Mouse (Mus musculus): ENCODE results near the gene 5730596B20Rik. TPM values are rescaled to one million over a fixed set of nuclear protein-coding genes. Genes with fewer than 3 reads are reported as not detected.

The 5730596B20Rik gene
- polyA plus RNA-seq, 1 experiment from 2014 or later = 3.4 TPM

- Histone ChIP-seq H3K9me3 (ENCODE audit: control insufficient read depth, low read length) (no peaks in the 10 kb centered on the region), H3K27me3 (replicated peaks; ENCODE audit: control insufficient read depth, insufficient read depth, low read length) (peaks cover 69% of the 10 kb centered on the region), H3K4me2 (ENCODE audit: low read length) (no peak overlapping the region), H3K4me3 (ENCODE audit: low read length) (no peak overlapping the region), H3K27ac (ENCODE audit: low read depth, low read length) (no peak overlapping the region), H3K36me3 (ENCODE audit: control insufficient read depth, insufficient read depth, low read length) (no peaks in the 10 kb centered on the region), H3K9ac (ENCODE audit: low read depth, low read length) (no peak overlapping the region), H3K4me1 (ENCODE audit: control insufficient read depth, insufficient read depth, low read depth, low read length) (peaks cover 7% of the 10 kb centered on the region)
- no peak for ATAC-seq
- WGBS = 3% methylated on average over 24 of the region's 24 CpGs
These were observed 46.9 kb downstream of the 5730596B20Rik start for GRCm38 (mm10) chr6:52223939-52224760.

GRCm38 (mm10) chr6:52224895-52225611 is 47.8 kb downstream of the 5730596B20Rik start:
- ATAC-seq = no peak
- 4% methylated on average over 33 of the region's 36 CpGs for WGBS
- no peaks in the 10 kb centered on the region for H3K9me3 ChIP-seq (ENCODE audit: control insufficient read depth, low read length)
- no peak overlapping the region for H3K4me3 ChIP-seq (ENCODE audit: low read length)
- H3K27ac ChIP-seq (ENCODE audit: low read depth, low read length) = no peak overlapping the region
- peaks cover 7% of the 10 kb centered on the region for H3K4me1 ChIP-seq (ENCODE audit: control insufficient read depth, insufficient read depth, low read depth, low read length)
- H3K27me3 ChIP-seq (replicated peaks; ENCODE audit: control insufficient read depth, insufficient read depth, low read length) = peaks cover 68% of the 10 kb centered on the region
- no peak overlapping the region for H3K4me2 ChIP-seq (ENCODE audit: low read length)
- no peak overlapping the region for H3K9ac ChIP-seq (ENCODE audit: low read depth, low read length)
- no peaks in the 10 kb centered on the region for H3K36me3 ChIP-seq (ENCODE audit: control insufficient read depth, insufficient read depth, low read length)

DNA sequence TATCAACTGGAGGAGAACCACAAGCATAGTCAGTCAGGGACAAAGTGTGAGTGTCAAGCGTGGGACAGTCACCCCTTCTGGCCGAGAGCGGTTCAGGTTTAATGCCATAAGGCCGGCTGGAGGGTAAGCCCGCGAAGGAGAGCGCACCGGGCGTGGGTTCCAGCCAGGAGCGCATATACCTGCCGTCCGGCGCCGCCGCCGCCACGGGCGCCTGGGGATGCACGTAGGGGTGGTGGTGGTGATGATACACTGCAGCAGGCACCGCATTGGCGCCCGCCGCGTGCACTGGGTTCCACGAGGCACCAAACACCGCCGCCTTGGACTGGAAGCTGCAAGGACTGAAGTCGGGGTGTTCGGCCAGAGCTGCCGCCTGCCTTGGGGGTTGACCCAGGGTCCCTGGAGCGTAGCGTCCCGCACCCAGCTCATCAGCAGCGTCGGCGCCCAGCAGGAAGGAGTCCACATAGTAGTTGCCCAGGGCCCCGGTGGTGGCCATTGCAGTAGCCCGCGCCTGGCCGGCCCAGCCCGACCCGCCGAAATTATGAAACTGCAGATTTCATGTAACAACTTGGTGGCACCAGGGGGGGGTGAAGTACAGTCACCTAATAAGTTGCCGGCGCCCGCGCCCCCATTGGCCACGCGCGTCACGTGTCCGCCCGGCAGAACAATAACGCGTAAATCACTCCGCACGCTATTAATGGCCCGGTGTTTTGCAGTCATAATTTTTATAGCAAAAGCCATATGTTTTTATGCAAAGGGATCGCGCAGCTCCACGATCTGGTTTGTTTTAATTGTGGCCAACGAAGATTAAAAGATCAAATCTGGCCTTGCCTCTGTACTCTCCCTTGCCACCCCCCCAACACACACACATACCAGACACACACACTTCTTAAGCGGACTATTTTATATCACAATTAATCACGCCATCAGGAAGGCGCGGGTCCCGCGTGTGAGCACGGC is 48.6 kb downstream of the 5730596B20Rik start:
- Histone ChIP-seq H3K27me3 (replicated peaks; ENCODE audit: control insufficient read depth, insufficient read depth, low read length) (peaks cover 73% of the 10 kb centered on the region), H3K36me3 (ENCODE audit: control insufficient read depth, insufficient read depth, low read length) (no peaks in the 10 kb centered on the region), H3K9me3 (ENCODE audit: control insufficient read depth, low read length) (no peaks in the 10 kb centered on the region), H3K4me1 (ENCODE audit: control insufficient read depth, insufficient read depth, low read depth, low read length) (peaks cover 7% of the 10 kb centered on the region), H3K4me3 (ENCODE audit: low read length) (no peak overlapping the region; the same call in 1 of the 2 replicates), H3K9ac (ENCODE audit: low read depth, low read length) (no peak overlapping the region), H3K27ac (ENCODE audit: low read depth, low read length) (no peak overlapping the region), H3K4me2 (ENCODE audit: low read length) (no peak overlapping the region)
- ATAC-seq = no peak
- 3% methylated on average over 66 of the region's 69 CpGs for WGBS

DNA sequence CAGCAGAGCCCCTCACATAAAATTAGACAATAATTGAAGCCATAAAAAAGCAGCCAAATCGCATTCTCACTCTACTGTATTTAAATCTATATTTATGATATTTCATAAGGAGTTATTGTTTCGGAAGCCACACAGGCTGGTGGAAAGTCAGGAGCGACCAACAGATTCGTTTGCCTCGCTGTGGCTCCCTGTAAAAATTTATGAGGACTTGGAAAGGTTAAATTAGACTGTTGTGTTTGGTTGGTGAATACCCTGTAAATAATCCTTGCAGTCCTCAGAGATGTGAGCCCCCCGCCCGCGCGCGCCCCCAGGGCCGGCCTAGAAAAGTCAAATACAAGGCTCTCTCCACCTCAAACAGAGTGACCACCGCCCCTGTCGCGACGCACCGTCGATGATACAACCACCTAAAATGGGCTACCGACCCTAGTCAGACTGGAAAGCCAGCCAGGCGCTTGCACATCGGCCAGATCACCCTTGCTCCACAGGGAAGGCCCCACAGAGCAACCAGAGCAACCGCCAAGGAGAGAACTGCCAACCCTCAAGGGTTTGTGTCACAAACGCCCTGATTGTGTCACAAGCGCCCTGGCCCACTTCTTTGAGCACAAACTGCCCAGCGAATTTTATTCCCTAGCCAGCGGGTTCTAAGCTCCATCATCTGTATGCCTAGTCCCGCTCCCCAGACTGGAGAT is 49.4 kb downstream of the 5730596B20Rik start:
- Histone ChIP-seq H3K4me3 (ENCODE audit: low read length) (no peak overlapping the region), H3K4me2 (ENCODE audit: low read length) (no peak overlapping the region)
- no peak for ATAC-seq

GRCm38 (mm10) chr6:52227470-52228222 is 50.3 kb downstream of the 5730596B20Rik start:
- no peak for ATAC-seq
- no peaks in the 10 kb centered on the region for H3K36me3 ChIP-seq (ENCODE audit: control insufficient read depth, insufficient read depth, low read length)
- no peaks in the 10 kb centered on the region for H3K4me1 ChIP-seq (ENCODE audit: control insufficient read depth, insufficient read depth, low read depth, low read length)
- WGBS = 4% methylated on average over 11 of the region's 11 CpGs
- no peaks in the 10 kb centered on the region for H3K9me3 ChIP-seq (ENCODE audit: control insufficient read depth, low read length)
- peaks cover 69% of the 10 kb centered on the region for H3K27me3 ChIP-seq (replicated peaks; ENCODE audit: control insufficient read depth, insufficient read depth, low read length)
- no peak overlapping the region for H3K4me3 ChIP-seq (ENCODE audit: low read length)
- no peak overlapping the region for H3K9ac ChIP-seq (ENCODE audit: low read depth, low read length)
- H3K27ac ChIP-seq (ENCODE audit: low read depth, low read length) = no peak overlapping the region
- no peak overlapping the region for H3K4me2 ChIP-seq (ENCODE audit: low read length)

More for the DNA sequence above, 49.4 kb downstream of the 5730596B20Rik start:
- no peaks in the 10 kb centered on the region for H3K9me3 ChIP-seq (ENCODE audit: control insufficient read depth, low read length)
- peaks cover 1% of the 10 kb centered on the region; the same call in 1 of the 2 replicates for H3K4me1 ChIP-seq (ENCODE audit: control insufficient read depth, insufficient read depth, low read depth, low read length)
- no peak overlapping the region for H3K9ac ChIP-seq (ENCODE audit: low read depth, low read length)
- no peak overlapping the region for H3K27ac ChIP-seq (ENCODE audit: low read depth, low read length)
- WGBS = 3% methylated on average over 26 of the region's 26 CpGs
- no peaks in the 10 kb centered on the region for H3K36me3 ChIP-seq (ENCODE audit: control insufficient read depth, insufficient read depth, low read length)
- peaks cover 69% of the 10 kb centered on the region for H3K27me3 ChIP-seq (replicated peaks; ENCODE audit: control insufficient read depth, insufficient read depth, low read length)

GRCm38 (mm10) chr6:52228475-52229465 is 51.5 kb downstream of the 5730596B20Rik start:
- H3K9ac ChIP-seq (ENCODE audit: low read depth, low read length) = no peak overlapping the region
- 3% methylated on average over 38 of the region's 38 CpGs for WGBS
- no peak overlapping the region for H3K27ac ChIP-seq (ENCODE audit: low read depth, low read length)
- no peak overlapping the region for H3K4me3 ChIP-seq (ENCODE audit: low read length)
- no peak overlapping the region for H3K4me2 ChIP-seq (ENCODE audit: low read length)
- H3K36me3 ChIP-seq (ENCODE audit: control insufficient read depth, insufficient read depth, low read length) = no peaks in the 10 kb centered on the region
- H3K4me1 ChIP-seq (ENCODE audit: control insufficient read depth, insufficient read depth, low read depth, low read length) = no peaks in the 10 kb centered on the region
- no peak for ATAC-seq
- H3K27me3 ChIP-seq (replicated peaks; ENCODE audit: control insufficient read depth, insufficient read depth, low read length) = peaks cover 69% of the 10 kb centered on the region
- no peaks in the 10 kb centered on the region for H3K9me3 ChIP-seq (ENCODE audit: control insufficient read depth, low read length)

DNA sequence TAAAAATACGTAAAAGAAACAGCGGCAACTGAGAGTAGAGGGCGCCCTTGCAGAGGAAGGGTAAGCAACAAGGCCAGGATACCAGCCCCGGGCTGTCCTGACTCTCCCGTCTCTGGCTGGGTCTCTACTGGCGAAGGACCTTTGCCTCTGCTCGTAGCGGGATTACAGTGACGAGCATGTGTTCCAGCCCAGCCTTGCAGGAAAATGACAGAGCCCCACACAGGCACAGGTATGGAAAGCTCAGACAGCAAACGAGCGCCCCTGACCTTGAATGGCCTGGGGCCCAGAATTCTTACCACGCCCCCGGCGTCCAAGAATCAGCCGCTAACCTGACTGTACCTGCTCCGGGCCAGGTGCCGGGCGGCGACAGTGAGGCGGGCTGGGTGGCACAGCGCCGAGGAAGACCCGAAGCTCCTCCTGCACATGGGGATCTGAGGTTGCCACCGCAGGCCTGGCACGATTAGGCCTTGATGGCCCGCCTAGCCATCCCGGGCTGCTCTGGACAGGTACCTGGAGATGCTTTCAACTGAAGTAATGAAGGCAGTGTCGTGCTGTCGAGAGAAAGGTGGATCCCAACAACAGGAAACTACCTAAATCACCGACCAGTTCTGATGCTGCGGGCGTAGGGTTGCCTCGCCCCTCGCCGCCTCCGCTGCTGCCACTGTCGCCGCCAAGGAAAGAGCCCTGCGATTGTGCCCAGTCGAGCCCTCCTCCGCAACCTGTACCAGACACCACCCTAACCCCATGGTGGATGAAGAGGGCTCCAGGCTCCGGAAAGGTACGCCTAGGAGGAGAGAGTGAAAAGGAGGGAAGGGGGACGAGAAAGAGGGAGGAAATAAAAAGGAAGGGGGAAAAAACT is 52.5 kb downstream of the 5730596B20Rik start:
- Histone ChIP-seq H3K4me2 (ENCODE audit: low read length) (no peak overlapping the region), H3K9me3 (ENCODE audit: control insufficient read depth, low read length) (no peaks in the 10 kb centered on the region), H3K4me1 (ENCODE audit: control insufficient read depth, insufficient read depth, low read depth, low read length) (no peaks in the 10 kb centered on the region), H3K27ac (ENCODE audit: low read depth, low read length) (no peak overlapping the region), H3K27me3 (replicated peaks; ENCODE audit: control insufficient read depth, insufficient read depth, low read length) (peaks cover 77% of the 10 kb centered on the region), H3K4me3 (ENCODE audit: low read length) (no peak overlapping the region; the same call in 1 of the 2 replicates), H3K36me3 (ENCODE audit: control insufficient read depth, insufficient read depth, low read length) (no peaks in the 10 kb centered on the region), H3K9ac (ENCODE audit: low read depth, low read length) (no peak overlapping the region)
- ATAC-seq = no peak
- 1% methylated on average over 43 of the region's 44 CpGs for WGBS

All from hindbrain, embryonic 16.5 days (tissue).